Mouse (Mus musculus): ENCODE measurements at regions not wholly inside any gene's neighbourhood (a gene's known extent, or its start where the extent isn't known, plus 50 kb on each side); places are given as distances from the start of the nearest gene placed in this dataset.
A peak's percentile ranks its signal among the peaks of the same experiment; 100 is the strongest.

DNA sequence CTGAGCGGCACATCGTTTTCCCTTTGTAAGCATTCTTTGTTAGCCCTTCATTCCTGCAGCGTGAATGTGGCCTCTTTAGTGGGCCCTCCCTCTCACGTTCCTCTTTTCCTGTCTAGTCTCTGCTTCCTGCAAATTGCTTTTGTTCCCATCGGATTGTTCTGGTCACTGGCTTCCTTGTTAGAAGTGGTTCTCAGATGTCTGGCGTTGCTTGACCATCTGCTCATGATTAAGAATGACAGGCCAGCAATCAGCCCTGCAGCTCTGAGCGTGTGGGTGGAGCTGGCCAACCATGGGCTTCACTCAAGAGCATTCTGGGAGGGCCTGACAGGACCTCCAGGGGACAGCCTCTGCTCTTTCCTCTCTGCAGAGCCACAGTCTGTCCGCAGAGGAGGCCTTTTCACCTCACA lies 297.5 kb downstream of the Eipr1 start:
- no peak for DNase-seq (ENCODE audit: low read depth, low spot score)

- DNase-seq (ENCODE audit: low read depth, low spot score), result no peak
Observed at GRCm38 (mm10) chr12:29049801-29050200, 298.2 kb downstream of the Eipr1 start.

DNA sequence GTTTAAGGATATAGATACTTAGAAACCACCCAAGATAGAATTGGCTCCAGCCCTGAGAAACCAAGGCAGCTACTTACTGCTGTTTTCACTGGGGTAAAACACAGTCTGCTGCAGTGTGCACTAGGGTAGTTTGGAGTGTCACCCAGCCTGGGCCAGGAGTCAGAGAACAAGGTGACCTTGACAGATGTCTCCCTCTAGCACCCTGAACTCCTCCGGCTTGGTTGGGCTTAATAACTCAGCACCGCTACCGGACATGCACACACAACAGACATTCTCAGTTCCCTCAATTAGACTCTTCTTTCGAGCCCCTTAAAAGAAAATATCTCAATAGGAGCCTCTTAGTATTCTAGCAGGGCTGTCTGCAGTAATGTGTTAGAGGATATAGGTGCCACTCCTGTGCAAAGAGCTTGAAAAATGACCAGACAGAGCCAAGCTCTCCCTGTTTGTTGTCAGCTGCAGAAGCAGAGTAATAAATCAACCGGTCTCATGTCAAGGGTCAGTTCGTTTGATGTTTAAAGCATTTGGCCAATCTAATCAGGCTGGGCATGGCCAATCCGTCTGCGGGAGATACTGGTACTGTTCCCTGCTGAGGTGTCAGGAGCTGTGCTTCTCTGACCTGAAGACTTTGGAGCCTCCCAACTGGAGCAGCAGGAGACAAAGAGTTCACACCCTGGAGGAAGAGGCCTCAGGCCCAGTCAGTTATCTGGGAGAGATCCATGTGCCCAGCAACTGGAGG lies 299.1 kb downstream of the Eipr1 start:
- no peak for DNase-seq (ENCODE audit: low read depth, low spot score)

- no peak for DNase-seq (ENCODE audit: low read depth, low spot score)
Observed at GRCm38 (mm10) chr12:29054367-29054766, 302.8 kb downstream of the Eipr1 start.

DNA sequence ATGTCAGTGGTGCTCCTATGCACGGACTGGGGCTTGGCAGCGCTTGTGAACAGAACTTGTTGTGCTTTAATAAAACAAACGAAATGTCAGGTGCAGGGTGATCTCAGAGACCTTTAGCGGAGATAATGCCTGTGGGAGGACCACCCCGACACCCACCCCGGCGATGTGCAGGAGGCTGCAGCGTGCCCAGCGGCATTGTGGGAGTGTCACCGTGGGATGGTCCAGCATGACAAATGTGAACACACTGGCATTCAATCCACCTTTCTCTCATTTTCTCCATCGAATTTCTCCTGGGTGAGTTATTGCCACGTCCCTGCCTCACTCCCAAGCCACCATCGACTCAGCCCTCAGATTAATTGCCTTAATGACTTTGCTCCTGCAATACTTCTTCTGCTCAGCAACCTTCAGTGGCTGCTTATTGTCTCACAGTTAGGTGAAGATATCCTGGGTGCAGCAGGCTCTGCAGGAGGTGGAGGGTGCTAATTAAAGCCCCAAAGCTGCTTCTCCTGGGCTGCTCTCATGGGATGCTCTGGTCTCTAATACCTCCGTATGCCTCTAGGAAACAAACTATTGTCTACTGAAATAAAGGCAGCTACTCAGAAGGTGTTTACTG lies 310.5 kb downstream of the Eipr1 start:
- DNase-seq (ENCODE audit: low read depth, low spot score), result no peak

GRCm38 (mm10) chr12:29062801-29063200 lies 311.2 kb downstream of the Eipr1 start:
- no peak for DNase-seq (ENCODE audit: low read depth, low spot score)

GRCm38 (mm10) chr12:29068180-29068579 lies 316.6 kb downstream of the Eipr1 start:
- peak; percentile 75 for DNase-seq (ENCODE audit: low read depth, low spot score)

- peak; percentile 65 for DNase-seq (ENCODE audit: low read depth, low spot score)
Observed at GRCm38 (mm10) chr12:29075096-29075852, 323.7 kb downstream of the Eipr1 start.

DNA sequence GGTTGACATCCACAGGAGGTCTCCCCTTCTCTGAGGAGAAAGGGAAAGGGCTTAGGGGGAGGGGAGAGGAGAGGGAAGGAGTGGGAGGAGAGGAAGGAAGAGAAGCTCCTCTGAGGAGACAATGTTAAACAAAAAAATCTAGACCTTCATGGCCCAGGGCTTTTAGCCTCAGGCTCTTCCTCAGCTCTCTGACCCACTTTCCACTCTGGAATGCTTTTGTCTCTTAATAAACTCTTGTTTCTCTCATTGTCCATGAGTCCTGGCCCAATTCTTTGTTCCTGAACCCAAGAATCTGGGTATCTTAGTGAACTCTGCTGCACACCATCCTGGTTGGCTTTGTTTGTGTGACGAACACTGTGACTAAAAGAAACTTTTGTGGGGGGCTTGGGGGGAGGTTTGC lies 325.0 kb downstream of the Eipr1 start:
- peak; percentile 39 for DNase-seq (ENCODE audit: low read depth, low spot score)

- no peak for DNase-seq (ENCODE audit: low read depth, low spot score)
Observed at GRCm38 (mm10) chr12:29079011-29079410, 327.4 kb downstream of the Eipr1 start.

DNA sequence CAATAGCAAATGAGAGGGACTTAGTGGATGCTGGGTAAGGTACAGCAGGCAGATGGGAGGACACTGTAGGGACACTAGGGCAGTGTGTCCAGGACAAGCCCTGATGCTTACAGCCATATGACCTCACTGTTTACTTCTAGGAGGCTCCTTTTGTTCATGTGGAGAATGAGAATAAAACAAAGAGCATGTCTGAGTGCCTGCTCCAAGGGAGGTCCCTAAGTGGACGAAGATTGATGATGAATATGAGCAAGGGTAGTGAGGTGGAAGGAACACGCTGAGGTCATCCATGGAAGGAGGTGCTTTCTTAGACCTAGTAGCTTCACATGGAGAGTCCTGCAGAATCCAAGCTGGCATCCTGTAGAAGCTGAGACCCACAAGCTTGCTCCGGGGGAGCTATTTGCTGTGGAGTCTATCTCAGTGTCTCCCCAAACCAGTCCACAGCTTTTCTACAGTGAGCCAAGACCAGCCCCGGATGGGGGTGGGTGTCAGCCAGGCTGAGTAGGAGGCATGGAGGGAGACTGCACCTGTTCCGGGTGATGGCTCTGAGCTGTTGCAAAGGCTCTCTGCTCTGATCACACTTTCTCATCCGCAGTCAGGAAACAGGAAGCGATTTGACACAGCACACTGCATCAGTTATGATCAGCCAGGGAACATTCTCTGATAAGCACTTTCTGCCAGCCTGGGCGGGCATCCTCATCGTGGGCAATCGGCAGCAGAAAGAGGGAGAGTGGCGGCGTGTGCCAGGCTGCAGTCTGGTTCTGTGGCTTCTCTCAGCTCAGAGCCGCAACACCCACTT lies 332.0 kb downstream of the Eipr1 start:
- DNase-seq (ENCODE audit: low read depth, low spot score), result peak; percentile 33

- peak; percentile 43 for DNase-seq (ENCODE audit: low read depth, low spot score)
Observed at GRCm38 (mm10) chr12:29087245-29087644, 335.6 kb downstream of the Eipr1 start.

GRCm38 (mm10) chr12:29089634-29090033 lies 338.0 kb downstream of the Eipr1 start:
- no peak for DNase-seq (ENCODE audit: low read depth, low spot score)

DNA sequence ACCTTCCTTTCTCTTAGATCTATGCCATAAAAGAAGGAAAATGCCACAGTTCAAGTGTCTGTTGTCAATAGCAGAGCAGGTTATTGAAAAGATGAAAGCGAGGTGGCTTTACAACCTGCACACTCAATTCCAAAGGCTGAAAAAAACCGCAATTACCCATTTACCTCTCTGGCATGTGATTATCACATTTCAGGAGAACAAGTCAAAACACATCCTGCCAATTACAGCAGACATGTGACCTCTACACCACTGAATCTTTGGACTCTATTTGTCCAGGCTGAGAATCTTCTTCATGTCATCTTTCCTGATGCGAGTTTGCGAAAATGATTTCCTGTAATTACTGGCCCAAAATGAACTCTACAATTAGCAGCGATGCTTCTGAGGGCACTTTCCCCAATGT lies 338.8 kb downstream of the Eipr1 start:
- DNase-seq (ENCODE audit: low read depth, low spot score), result no peak

DNA sequence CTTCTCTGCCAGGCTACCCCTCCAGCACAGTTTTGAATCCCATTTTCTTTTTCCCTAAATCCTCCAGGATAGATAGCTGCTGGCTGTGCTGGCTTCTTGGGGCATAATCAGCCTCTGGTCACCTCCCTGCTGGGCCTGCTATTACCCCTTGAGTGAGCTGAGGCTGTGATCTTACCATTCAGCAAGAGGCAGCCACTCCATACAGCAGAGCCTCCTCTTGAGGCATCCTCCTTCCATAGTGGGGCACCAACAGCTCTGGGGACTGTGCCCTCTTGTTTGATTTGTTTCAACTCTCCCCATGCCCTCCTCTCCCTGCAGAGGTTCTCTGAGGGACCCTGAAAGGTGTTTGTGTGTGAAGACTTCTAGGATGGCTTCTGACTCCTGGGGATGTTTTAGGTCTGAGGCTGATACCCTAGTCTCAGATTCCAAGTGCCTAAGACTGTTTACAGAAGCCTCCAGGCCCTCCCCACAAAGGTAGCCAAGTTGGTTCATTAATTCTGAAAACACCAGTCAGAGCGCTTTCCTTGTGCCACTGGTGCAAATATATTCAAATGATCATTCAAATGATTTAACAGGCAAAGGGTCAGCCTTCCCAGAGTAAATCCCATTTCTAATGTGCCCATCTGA lies 343.9 kb downstream of the Eipr1 start:
- no peak for DNase-seq (ENCODE audit: low read depth, low spot score)

- peak; percentile 99 for DNase-seq (ENCODE audit: low read depth, low spot score)
Observed at GRCm38 (mm10) chr12:29096033-29096913, 344.7 kb downstream of the Eipr1 start.

GRCm38 (mm10) chr12:29100042-29100570 lies 348.5 kb downstream of the Eipr1 start:
- DNase-seq (ENCODE audit: low read depth, low spot score), result no peak

GRCm38 (mm10) chr12:29106893-29107719 lies 355.5 kb downstream of the Eipr1 start:
- no peak for DNase-seq (ENCODE audit: low read depth, low spot score)

DNA sequence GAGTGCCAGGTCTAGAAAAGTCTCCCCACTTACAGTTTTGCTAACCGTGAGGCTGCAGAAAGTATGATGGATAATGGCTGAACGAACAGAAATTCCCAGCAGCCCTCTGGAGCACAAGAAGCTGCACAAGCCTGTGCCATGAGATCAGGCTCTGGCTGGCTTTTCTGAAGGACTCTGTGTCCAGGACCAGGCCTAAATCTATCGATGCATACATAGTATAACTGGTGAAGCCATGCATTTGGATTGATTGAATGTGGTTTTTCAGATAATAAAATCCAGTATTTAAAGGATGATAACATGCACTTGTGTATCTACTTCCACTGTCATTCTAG lies 356.1 kb downstream of the Eipr1 start:
- DNase-seq (ENCODE audit: low read depth, low spot score), result no peak
